Mouse (Mus musculus) left cerebral cortex, postnatal 36 days (tissue): ENCODE measurements around the gene Dhx30. TPM values are rescaled to one million over a fixed set of nuclear protein-coding genes. Genes with fewer than 3 reads are reported as not detected.

Source experiments
- DNase-seq, 2 experiments: peaks; one replicate each; pipeline ENCODE4 v3.0.0; 2021 to 2022; ENCODE audit warnings: low spot score in 2 of 2, mixed read lengths in 1 of 2
- intact Hi-C: fragments of 180-260 bp; cut with DNase I; formaldehyde crosslinking; loops from one replicate; pipeline ENCODE4 v1.15.1; 2025
- total RNA-seq, 2 experiments: library from RNA; stranded (reverse); gene quantifications; 2 replicates each; pipeline ENCODE4 v1.2.3; 2021

Gene Dhx30
- total RNA-seq, 2 experiments from 2014 or later: 163 to 166 TPM

DNA sequence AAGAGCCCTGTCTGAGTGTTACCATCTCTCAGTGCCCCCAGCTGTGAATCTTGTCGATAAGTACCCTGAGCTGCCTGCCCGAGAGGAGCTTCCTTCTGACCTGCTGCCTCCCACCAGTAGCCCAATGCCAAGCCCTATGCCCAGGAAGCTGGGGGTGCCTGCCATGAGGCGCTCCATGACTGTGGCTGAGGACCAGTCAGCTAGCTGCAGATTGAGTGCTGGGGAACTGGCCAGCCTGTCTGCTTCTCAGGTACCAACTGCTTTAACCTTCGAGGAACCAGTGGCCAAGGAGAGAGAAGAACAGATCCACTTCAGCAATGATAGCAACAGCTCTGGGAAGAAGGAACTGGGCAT, 64.7 kb downstream of the Dhx30 start:
- intact Hi-C loops: no loop called here

DNA sequence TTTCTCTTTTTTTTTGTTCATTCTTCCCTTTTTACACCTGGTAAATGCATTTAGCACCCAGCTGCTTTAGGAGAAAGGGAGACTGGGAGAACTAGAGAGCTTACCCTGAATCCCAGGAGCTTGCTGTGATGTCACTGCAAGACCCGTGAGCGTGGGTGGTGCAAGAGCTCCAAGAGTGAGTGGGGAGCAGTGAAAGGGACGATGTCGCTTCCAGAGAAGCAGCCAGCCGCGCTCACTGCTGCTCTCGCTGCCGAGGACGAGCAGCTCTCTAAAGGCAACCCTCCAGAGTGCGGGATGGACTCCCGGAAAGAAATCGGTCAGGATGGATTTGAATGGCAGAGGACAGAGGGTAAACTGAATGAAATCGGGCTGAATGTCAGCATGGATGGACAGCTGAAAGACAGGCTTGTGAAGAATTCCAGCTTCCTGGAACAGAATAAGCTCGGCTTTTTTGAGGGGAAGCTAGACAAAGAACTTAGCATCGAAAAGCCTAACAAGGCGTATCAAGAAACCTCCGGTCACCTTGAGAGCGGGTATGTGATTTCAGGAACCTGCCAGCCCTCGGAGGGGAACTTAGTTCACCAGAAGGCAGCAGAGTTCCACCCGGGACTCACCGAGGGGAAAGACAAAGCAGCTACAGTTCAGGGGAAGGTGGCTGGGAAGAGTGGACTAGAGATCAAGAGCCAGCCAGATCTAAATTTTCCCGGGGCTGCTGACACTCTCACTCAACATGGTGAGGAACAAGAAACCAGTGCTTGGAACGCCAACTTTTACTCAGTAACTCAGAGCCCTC, 65.6 kb downstream of the Dhx30 start:
- peak; percentile 83 to 84 for DNase-seq
- intact Hi-C loops: no loop called here

More for the DNA sequence above, 64.7 kb downstream of the Dhx30 start:
- DNase-seq: peak in 1 of 2 experiments; percentile 31

DNA sequence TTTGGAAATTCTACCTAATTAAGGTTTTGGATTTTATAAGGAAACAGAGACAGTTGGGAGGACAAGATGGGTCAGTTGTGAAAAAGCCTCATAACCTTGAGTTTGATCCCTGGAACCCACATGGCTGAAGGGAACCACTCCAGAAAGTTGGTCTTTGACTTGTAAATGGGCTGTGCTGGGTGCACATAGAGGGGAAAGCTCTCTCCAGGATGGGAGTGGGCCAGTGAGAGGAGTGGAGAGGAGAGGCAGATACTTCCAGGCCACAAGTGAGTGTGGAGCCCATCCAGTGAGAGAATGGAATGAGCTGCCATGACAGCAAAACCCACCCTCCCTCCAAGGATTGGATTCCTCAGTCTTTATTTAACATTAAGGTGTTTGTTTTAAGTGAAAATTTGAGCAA, 66.4 kb downstream of the Dhx30 start:
- DNase-seq: no peak
- intact Hi-C loops: no loop called here

DNA sequence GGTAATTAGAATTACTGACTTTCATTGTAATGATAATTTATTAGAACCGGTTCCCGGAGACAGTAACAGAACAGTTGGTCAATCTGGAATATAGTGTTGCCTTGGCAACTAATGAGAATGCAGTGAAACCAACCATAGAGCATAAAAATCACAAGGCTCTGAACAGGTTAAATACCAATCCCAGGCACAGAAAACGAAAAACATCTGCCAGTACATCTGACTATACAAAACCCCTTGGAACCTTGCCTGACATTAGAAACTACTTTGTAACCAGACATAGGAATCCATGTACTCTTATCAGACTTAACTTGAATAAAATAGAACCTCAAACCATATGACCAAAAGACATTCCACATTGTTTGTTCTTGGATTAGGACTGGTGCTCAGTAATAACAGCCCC, 69.8 kb downstream of the Dhx30 start:
- no peak for DNase-seq
- intact Hi-C loops: no loop called here

DNA sequence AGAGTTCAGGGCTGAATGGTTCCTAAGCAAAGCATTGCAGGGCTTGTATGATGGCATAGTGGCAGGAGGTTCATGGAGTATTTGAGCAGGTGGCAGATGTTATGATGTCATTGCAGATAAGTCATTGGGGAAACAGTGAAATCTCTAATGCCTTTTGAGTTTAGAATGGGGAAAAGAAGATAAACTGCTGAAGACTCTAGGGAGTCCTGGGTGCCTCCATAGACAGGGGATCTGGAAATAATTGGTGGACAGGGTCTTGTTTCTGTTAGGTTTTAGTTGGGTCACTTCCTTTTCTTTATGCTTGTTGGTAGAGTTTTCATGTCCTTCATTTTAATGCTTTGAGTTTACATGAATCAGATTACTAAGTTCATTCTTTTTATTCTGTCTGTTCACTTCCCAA, 70.4 kb downstream of the Dhx30 start:
- intact Hi-C loops: no loop called here
- DNase-seq: no peak

DNA sequence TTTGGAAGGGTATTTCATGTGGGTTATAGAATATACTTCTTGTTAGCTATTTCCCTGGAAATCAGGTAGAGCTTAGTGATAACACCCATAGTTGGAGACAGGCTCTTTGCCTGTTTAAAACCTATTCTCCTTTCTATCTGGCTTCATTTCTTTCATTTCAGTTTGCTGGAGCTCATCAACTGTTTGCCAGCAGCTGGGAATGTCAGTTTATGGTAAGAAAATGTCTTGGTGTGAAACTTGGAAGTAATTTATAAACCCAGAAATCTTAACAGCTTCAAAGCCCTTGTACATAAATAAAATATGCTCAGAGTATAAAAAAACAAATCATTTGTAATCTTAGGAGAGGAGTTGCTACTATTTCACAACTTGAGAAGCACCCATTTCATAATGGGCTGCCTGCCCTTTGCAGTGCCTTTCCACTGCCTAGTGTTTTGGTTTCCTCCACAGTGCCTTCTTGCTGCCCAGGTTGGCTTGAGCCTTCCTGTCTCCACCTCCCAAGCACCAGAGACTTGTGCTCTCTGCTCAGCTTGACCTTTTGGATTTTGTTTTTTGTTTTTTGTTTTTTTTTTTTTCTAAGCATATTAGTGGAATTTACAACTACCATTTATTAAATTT, 71.8 kb downstream of the Dhx30 start:
- DNase-seq: no peak
- intact Hi-C loops: no loop called here

DNA sequence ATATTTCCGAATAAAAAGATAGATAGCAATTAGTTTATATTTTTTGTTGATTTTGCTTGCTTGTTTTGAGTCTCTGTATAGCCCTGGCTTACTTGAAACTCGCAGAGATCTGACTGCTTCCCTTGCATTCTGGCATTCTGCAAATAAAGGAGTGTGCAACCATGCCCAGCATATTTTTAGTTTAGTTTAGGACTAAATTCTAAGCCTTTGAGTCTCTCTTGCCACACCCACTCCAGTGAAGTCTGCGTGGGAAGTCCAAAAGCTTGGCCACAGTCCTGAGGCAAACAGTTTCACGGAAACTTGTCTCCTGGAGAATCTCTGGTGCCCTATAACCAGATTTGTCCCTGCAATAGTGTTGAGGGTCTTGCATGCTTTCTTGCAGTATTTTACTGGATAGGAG, 73.3 kb downstream of the Dhx30 start:
- intact Hi-C loops: no loop called here
- peak; percentile 31 to 54 for DNase-seq

DNA sequence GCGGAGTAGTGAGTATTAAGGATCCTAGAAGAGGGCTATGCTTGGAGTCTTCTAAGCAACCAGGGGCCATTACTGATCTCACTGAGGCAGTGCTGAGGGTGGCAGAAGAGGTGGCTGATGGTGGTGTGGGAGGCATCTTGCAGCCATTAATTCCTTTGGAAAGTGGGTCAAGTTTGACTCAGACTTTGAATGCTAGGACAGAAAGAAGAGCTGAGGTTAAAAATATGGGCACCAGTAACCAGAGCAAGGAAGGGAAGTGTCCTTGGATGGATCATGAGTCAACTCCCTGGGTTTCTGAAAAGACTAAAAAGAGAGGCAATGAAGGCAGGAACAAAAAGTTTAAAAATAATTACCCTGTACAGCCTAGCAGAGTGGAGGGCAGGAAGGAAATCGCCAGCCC, 79.1 kb downstream of the Dhx30 start:
- DNase-seq: no peak
- intact Hi-C loops: no loop called here

DNA sequence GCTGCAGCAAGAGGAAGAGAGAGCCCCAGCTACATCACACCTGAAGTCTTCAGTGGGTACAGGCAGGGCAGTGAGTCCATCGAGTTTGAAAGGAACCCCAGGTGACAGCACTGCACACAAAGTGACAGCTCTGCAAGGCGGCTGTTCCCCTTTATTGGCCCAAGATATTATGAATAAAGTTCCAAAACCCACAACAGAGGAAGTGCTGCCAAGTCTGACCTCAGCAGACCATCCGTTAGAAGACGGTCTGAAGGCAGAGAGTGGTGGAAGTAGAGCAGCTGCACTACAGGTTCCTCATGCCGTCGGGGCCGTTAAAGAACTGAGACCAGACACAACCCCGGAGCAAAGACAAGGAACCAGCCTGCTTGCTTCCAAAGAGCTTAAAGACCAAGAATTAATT, 79.7 kb downstream of the Dhx30 start:
- no peak for DNase-seq
- intact Hi-C loops: no loop called here

DNA sequence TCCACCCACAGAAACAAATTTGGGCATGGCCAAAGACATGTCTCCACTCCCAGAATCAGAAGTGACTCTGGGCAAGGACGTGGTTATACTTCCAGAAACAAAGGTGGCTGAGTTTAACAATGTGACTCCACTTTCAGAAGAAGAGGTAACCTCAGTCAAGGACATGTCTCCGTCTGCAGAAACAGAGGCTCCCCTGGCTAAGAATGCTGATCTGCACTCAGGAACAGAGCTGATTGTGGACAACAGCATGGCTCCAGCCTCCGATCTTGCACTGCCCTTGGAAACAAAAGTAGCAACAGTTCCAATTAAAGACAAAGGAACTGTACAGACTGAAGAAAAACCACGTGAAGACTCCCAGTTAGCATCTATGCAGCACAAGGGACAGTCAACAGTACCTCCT, 82.5 kb downstream of the Dhx30 start:
- intact Hi-C loops: no loop called here
- DNase-seq: no peak

Other genes with a start within 250 kb of the Dhx30 start
- 1 to 10 TPM; 4.6 to 5.0 TPM for gene Cdc25a, start 242.3 kb downstream of the Dhx30 start, total RNA-seq
- 100 to 1,000 TPM; 353 to 398 TPM for gene Map4, start 186.4 kb downstream of the Dhx30 start, total RNA-seq
- 10 to 100 TPM; 64.5 to 74.5 TPM for gene Smarcc1, start 122 bp downstream of the Dhx30 start, total RNA-seq
- gene Cspg5, start 126.0 kb upstream of the Dhx30 start, total RNA-seq: 100 to 1,000 TPM; 363 to 430 TPM
- gene Elp6, start 187.3 kb upstream of the Dhx30 start, total RNA-seq: 10 to 100 TPM; 11.1 to 12.7 TPM
- gene Scap, start 215.5 kb upstream of the Dhx30 start, total RNA-seq: 100 to 1,000 TPM in 1 of 2 experiments, 10 to 100 TPM in 1; 97.2 to 100 TPM